Mouse (Mus musculus) ovary, adult 18-20 months (tissue): Measurements from ENCODE around the gene Fyttd1.

Experiments
- DNase-seq: peaks from one replicate; pipeline ENCODE4 v3.0.0; 2022; ENCODE audit warnings: low spot score, mixed read lengths

Gene Fyttd1

GRCm38 (mm10) chr16:32942694-32943093 is 65.4 kb downstream of the Fyttd1 start:
- no peak for DNase-seq

GRCm38 (mm10) chr16:32945379-32945778 is 68.1 kb downstream of the Fyttd1 start:
- DNase-seq: no peak

GRCm38 (mm10) chr16:32948016-32948415 is 70.7 kb downstream of the Fyttd1 start:
- DNase-seq: no peak

GRCm38 (mm10) chr16:32948656-32949055 is 71.4 kb downstream of the Fyttd1 start:
- DNase-seq: no peak

- DNase-seq: no peak
Observed at GRCm38 (mm10) chr16:32949281-32949680, 72.0 kb downstream of the Fyttd1 start.

- DNase-seq: no peak
Observed at GRCm38 (mm10) chr16:32951074-32951473, 73.8 kb downstream of the Fyttd1 start.

GRCm38 (mm10) chr16:32953806-32954205 is 76.5 kb downstream of the Fyttd1 start:
- no peak for DNase-seq

- DNase-seq: no peak
Observed at GRCm38 (mm10) chr16:32954304-32954703, 77.0 kb downstream of the Fyttd1 start.

GRCm38 (mm10) chr16:32956889-32957288 is 79.6 kb downstream of the Fyttd1 start:
- no peak for DNase-seq
